Mouse (Mus musculus) 416B (cell line): ENCODE data around the gene Pax8.

Source experiments
- DNase-seq: peaks from one replicate; pipeline ENCODE4 v3.0.0; 2011; ENCODE audit warnings: low read depth

Gene Pax8

GRCm38 (mm10) chr2:24475420-24475819 lies at the start of gene Pax8:
TSS of gene Pax8 (minus strand) at chr2:24475599.
- DNase-seq, result no peak

GRCm38 (mm10) chr2:24521430-24522226 lies 46.2 kb upstream of the Pax8 start:
- DNase-seq, result no peak

GRCm38 (mm10) chr2:24520576-24521272 lies 45.3 kb upstream of the Pax8 start:
- DNase-seq, result no peak

- DNase-seq, result no peak
Observed at GRCm38 (mm10) chr2:24516946-24517345, 41.5 kb upstream of the Pax8 start.

GRCm38 (mm10) chr2:24507359-24507758 lies 32.0 kb upstream of the Pax8 start:
- DNase-seq, result no peak

- peak; percentile 2 for DNase-seq
Observed at GRCm38 (mm10) chr2:24502963-24503471, 27.6 kb upstream of the Pax8 start.

- no peak for DNase-seq
Observed at GRCm38 (mm10) chr2:24500921-24501320, 25.5 kb upstream of the Pax8 start.

- DNase-seq, result peak; percentile 11
Observed at GRCm38 (mm10) chr2:24490564-24490963, 15.2 kb upstream of the Pax8 start.

GRCm38 (mm10) chr2:24488660-24489059 lies 13.3 kb upstream of the Pax8 start:
- no peak for DNase-seq

GRCm38 (mm10) chr2:24487056-24487825 lies 11.8 kb upstream of the Pax8 start:
- DNase-seq, result no peak

GRCm38 (mm10) chr2:24485398-24485797 lies 10.0 kb upstream of the Pax8 start:
- DNase-seq, result no peak

GRCm38 (mm10) chr2:24479906-24480305 lies 4.5 kb upstream of the Pax8 start:
- no peak for DNase-seq

- DNase-seq, result no peak
Observed at GRCm38 (mm10) chr2:24479151-24479550, 3.8 kb upstream of the Pax8 start.

- DNase-seq, result no peak
Observed at GRCm38 (mm10) chr2:24478611-24479010, 3.2 kb upstream of the Pax8 start.

GRCm38 (mm10) chr2:24474514-24475378 lies 653 bp downstream of the Pax8 start:
- DNase-seq, result no peak

GRCm38 (mm10) chr2:24473641-24474511 lies 1.5 kb downstream of the Pax8 start:
- no peak for DNase-seq

GRCm38 (mm10) chr2:24472677-24473076 lies 2.7 kb downstream of the Pax8 start:
- DNase-seq, result no peak

GRCm38 (mm10) chr2:24472111-24472510 lies 3.3 kb downstream of the Pax8 start:
- no peak for DNase-seq

GRCm38 (mm10) chr2:24469102-24469501 lies 6.3 kb downstream of the Pax8 start:
- DNase-seq, result no peak

- no peak for DNase-seq
Observed at GRCm38 (mm10) chr2:24468430-24468829, 7.0 kb downstream of the Pax8 start.
